Mouse (Mus musculus) G1E (cell line): ENCODE results near the gene Eef1akmt2. TPM values are rescaled to one million over a fixed set of nuclear protein-coding genes. Genes with fewer than 3 reads are reported as not detected.

Experiments
- ATAC-seq: 2 replicates; pipeline ENCODE4 v1.8.0; 2016; ENCODE audit warnings: mild to moderate bottlenecking; ENCODE audit not compliant: insufficient number of reproducible peaks, poor library complexity, low FRiP score, severe bottlenecking; ENCODE audit errors: extremely low read depth
- DNase-seq: peaks from one replicate; pipeline ENCODE4 v3.0.0; 2012; ENCODE audit warnings: low spot score
- H3K27me3 ChIP-seq: 2 replicates; pipeline ENCODE4 v1.6.1; 2012; ENCODE audit warnings: mild to moderate bottlenecking, low read length, inconsistent platforms; ENCODE audit not compliant: insufficient read depth
- H3K36me3 ChIP-seq: replicated peaks from 2 replicates; pipeline ENCODE3; 2012; ENCODE audit warnings: mild to moderate bottlenecking, inconsistent platforms
- H3K4me1 ChIP-seq: 2 replicates; pipeline ENCODE4 v1.6.1; 2012; ENCODE audit warnings: low read depth, low read length, inconsistent platforms, mixed read lengths; ENCODE audit not compliant: insufficient read depth
- H3K4me3 ChIP-seq: 2 replicates; pipeline ENCODE4 v1.5.1; 2012; ENCODE audit warnings: low read depth, mild to moderate bottlenecking, inconsistent platforms, low read length, moderate library complexity, mixed read lengths
- H3K9me3 ChIP-seq: replicated peaks from 2 replicates; pipeline ENCODE4 v1.6.1; 2012; ENCODE audit warnings: inconsistent platforms
- CTCF ChIP-seq: IDR thresholded peaks from 2 replicates; pipeline ENCODE4 v1.5.1; 2012; ENCODE audit warnings: low read depth, low read length, inconsistent platforms, mixed read lengths
- GATA1 ChIP-seq: IDR thresholded peaks from 2 replicates; pipeline ENCODE4 v1.6.1; 2012; ENCODE audit warnings: borderline replicate concordance, low read length, inconsistent platforms, mixed read lengths
- GATA2 ChIP-seq: IDR thresholded peaks from 2 replicates; pipeline ENCODE4 v1.6.1; 2012; ENCODE audit warnings: low read depth, low read length, inconsistent platforms, borderline replicate concordance
- POLR2AphosphoS5 ChIP-seq: IDR thresholded peaks from 2 replicates; pipeline ENCODE4 v1.6.1; 2012; ENCODE audit warnings: low read depth, low read length, inconsistent platforms; ENCODE audit not compliant: insufficient replicate concordance
- TAL1 ChIP-seq: conservative IDR thresholded peaks from 2 replicates; pipeline ENCODE4 v1.6.1; 2012; ENCODE audit warnings: low read depth, low read length, inconsistent platforms, mixed read lengths
- polyA plus RNA-seq: library from polyadenylated mRNA; stranded (reverse); fragments of >175 nt; gene quantifications from 2 replicates; pipeline ENCODE4 v1.2.3, GENCODE M21; 2012
- total RNA-seq, 2 experiments: library from RNA; stranded (forward) in 1 of 2; stranded (reverse) in 1 of 2; fragments of 200-1000 nt in 1 of 2; fragments of >200 nt in 1 of 2; fragmentation: Nextera tagmentation in 1 of 2; gene quantifications; 2 replicates each; pipeline ENCODE4 v1.2.3; 2014 to 2017

The Eef1akmt2 gene
- total and polyA plus RNA-seq, 3 experiments = 16.5 to 74.1 (median 28.4) TPM

DNA sequence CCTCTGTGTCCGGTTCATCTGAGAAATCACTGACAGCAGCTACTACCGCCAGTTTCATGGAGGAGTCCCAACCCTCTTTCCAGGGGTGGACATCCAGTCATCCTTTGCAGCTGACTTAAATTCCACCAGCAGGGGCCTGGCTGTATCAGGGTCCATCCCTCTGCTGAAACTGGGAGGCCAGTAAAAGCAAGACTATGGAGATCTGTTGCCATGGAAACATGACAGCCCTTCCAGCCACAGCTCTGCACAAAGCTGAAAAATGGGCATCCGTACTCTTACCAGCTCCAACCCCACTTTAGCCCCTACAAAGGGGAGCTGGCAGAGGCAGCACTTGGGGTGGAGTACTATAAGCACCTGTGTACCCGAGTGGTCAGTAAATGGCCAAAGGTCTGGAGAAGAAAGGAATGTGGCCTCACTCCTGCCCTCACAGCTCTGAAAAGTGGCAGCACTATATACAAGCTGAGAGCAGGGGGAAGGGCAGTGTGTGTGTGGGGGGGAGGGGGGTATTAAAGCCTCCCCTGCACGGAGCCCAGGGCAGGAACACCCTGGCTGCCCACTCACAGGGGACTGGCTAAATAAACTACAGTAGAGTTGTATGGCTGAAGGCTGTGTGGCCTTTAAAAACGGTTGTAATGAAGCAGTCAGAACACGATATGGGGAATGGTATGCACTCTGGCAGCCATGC is 71.2 kb downstream of the Eef1akmt2 start:
- H3K36me3 ChIP-seq = peaks cover 80% of the 10 kb centered on the region
- peaks cover 37% of the 10 kb centered on the region for H3K4me1 ChIP-seq
- TF ChIP-seq TAL1 = no peak
- TF ChIP-seq CTCF = no peak
- TF ChIP-seq POLR2AphosphoS5 = no peak
- no peak for TF ChIP-seq GATA1
- TF ChIP-seq GATA2 = no peak
- H3K27me3 ChIP-seq = no peaks in the 10 kb centered on the region
- H3K9me3 ChIP-seq = no peaks in the 10 kb centered on the region
- ATAC-seq (no peak), DNase-seq (no peak)
- H3K4me3 ChIP-seq = no peak overlapping the region

DNA sequence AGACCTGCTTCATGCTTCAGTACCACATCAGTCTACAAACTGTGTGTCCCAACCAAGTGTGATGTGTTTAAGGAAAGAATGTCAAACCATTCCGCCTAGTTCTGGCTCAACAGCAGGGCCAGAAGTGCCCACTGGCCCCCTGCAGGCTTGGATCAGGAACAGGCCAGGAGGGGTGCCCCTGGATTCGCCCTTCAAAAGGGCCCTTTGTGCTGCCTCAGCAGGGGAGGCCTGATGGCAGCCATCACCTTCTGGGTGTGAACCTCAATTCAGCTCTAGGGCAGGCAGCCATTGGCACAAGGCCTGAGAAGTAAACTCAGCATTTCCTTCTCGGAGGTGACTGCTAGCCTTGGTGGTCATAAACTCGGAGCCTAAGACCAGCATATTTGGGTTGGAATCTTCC is 71.9 kb downstream of the Eef1akmt2 start:
- no peak for ATAC-seq
- no peak for DNase-seq
- Histone ChIP-seq H3K9me3 (no peaks in the 10 kb centered on the region), H3K4me1 (peaks cover 41% of the 10 kb centered on the region), H3K27me3 (no peaks in the 10 kb centered on the region), H3K36me3 (peaks cover 80% of the 10 kb centered on the region), H3K4me3 (no peak overlapping the region)
- TF ChIP-seq POLR2AphosphoS5 (no peak), GATA1 (no peak), TAL1 (no peak), CTCF (no peak), GATA2 (no peak)

DNA sequence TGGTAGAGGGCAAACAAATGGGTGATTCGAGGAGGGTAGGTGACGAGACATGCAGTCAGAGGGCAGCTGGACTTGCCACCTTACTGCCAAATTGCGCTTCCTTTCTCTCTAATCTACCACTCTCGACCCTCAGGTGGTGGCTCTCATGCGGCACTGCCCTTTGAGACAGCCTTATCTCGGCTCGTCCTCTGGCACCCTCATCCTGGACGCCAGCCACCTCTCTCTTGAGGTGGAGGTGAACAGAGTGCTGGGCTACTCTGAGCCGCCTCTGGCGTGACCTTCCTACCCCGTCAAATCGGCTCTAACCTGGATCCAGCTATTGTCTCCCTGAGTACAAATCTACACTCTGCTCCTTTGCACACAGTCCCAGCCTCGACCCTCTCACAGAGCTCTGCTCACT is 73.8 kb downstream of the Eef1akmt2 start:
- TF ChIP-seq GATA2 = no peak
- Histone ChIP-seq H3K9me3 (no peaks in the 10 kb centered on the region), H3K4me1 (peaks cover 47% of the 10 kb centered on the region), H3K4me3 (no peak overlapping the region), H3K36me3 (peaks cover 85% of the 10 kb centered on the region), H3K27me3 (no peaks in the 10 kb centered on the region)
- no peak for ATAC-seq
- DNase-seq = no peak

DNA sequence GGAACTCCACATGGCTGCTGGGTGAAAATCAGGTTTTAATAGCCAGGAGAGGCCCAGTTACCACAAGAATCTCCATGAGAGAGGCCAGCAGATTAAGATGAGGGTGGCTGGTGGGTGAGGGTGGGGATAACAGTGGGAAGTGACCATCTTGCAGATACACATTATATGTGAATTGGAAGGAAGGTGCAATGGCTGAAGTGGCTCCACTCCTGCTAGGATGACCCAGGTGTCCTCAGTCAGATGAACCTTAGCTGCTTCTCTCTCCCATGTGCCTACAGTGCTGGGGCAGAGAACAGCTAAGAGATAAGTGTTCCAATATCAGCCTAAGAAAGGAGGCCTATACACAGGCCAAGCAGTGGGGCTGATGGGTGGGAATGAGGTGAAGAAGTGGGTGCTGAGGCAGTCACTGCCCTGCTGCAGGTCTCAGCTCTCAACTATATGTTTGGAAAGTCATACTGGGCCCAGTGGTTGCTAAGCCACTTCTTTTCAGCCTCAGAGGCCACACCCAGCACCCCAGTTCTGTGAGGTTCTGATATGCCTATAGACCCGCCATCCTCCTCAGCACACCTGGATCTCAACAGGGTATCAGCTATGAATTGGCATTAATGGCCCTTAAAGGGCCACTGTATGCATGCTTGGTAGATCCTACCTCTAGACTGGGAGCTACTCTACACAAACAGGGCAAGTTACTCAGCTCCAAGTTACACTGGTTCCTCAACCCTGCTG is 74.6 kb downstream of the Eef1akmt2 start:
- H3K9me3 ChIP-seq = no peaks in the 10 kb centered on the region
- peaks cover 54% of the 10 kb centered on the region for H3K4me1 ChIP-seq
- ATAC-seq (peak; percentile 35; the same call in 1 of the 2 replicates), DNase-seq (no peak)
- peaks cover 88% of the 10 kb centered on the region for H3K36me3 ChIP-seq
- no peaks in the 10 kb centered on the region for H3K27me3 ChIP-seq
- no peak for TF ChIP-seq GATA1
- TF ChIP-seq TAL1 = no peak
- TF ChIP-seq CTCF = no peak
- TF ChIP-seq GATA2 = no peak
- TF ChIP-seq POLR2AphosphoS5 = no peak
- H3K4me3 ChIP-seq = no peak overlapping the region

Other genes starting within 250 kb of the Eef1akmt2 start
- gene Lhpp, start 242.0 kb downstream of the Eef1akmt2 start, total RNA-seq (2014; fragmentation: Nextera tagmentation) = not detected in 2 replicates
- 0.11 and 0.35 TPM in 2 replicates for gene Lhpp, start 242.0 kb downstream of the Eef1akmt2 start, total RNA-seq (2017)
- 0.07 and 0.10 TPM in 2 replicates for gene Lhpp, start 242.0 kb downstream of the Eef1akmt2 start, polyA plus RNA-seq
- 27.1 and 63.6 TPM in 2 replicates for gene Fam53b, start 38.8 kb downstream of the Eef1akmt2 start, total RNA-seq (2014; fragmentation: Nextera tagmentation)
- gene Fam53b, start 38.8 kb downstream of the Eef1akmt2 start, total RNA-seq (2017) = 15.0 and 22.1 TPM in 2 replicates
- 23.8 and 24.6 TPM in 2 replicates for gene Fam53b, start 38.8 kb downstream of the Eef1akmt2 start, polyA plus RNA-seq
- gene Abraxas2, start 6.6 kb upstream of the Eef1akmt2 start, total RNA-seq (2014; fragmentation: Nextera tagmentation) = 69.5 and 79.8 TPM in 2 replicates
- 47.7 and 49.9 TPM in 2 replicates for gene Abraxas2, start 6.6 kb upstream of the Eef1akmt2 start, total RNA-seq (2017)
- 4.6 and 4.7 TPM in 2 replicates for gene Abraxas2, start 6.6 kb upstream of the Eef1akmt2 start, polyA plus RNA-seq
- 32.4 and 39.2 TPM in 2 replicates for gene Zranb1, start 78.5 kb upstream of the Eef1akmt2 start, total RNA-seq (2014; fragmentation: Nextera tagmentation)
- gene Zranb1, start 78.5 kb upstream of the Eef1akmt2 start, total RNA-seq (2017) = 33.6 and 35.6 TPM in 2 replicates
- gene Zranb1, start 78.5 kb upstream of the Eef1akmt2 start, polyA plus RNA-seq = 1.9 and 3.0 TPM in 2 replicates